Mouse (Mus musculus): ENCODE measurements around the gene Fig4.

GRCm38 (mm10) chr10:41294734-41295133, 8.3 kb downstream of the Fig4 start:
- TF ChIP-seq CTCF (IDR thresholded peaks at IDR 0.05; ENCODE audit: low read depth) (no peak), EP300 (IDR thresholded peaks at IDR 0.05; ENCODE audit: low read depth) (no peak)
